Mouse (Mus musculus) cortical plate, adult 2 months (tissue): ENCODE results near the gene Vipr1.

Experiments used
- CTCF ChIP-seq: fragments of 200-500 bp; IDR thresholded peaks from 2 replicates; pipeline ENCODE4 v1.5.1; 2011; ENCODE audit warnings: mild to moderate bottlenecking, control low read depth, low read length; ENCODE audit not compliant: insufficient read depth; ENCODE audit errors: extremely low read depth
- POLR2A ChIP-seq: fragments of 200-500 bp; IDR thresholded peaks from 2 replicates; pipeline ENCODE4 v1.6.1; 2011; ENCODE audit warnings: mild to moderate bottlenecking, low read length, control low read depth; ENCODE audit not compliant: insufficient read depth; ENCODE audit errors: extremely low read depth

GRCm38 (mm10) chr9:121682037-121682680 is 39.6 kb downstream of the Vipr1 start:
- no peak for TF ChIP-seq POLR2A
- no peak for TF ChIP-seq CTCF
